Mouse (Mus musculus): ENCODE measurements at regions not wholly inside any gene's neighbourhood (a gene's known extent, or its start where the extent isn't known, plus 50 kb on each side); places are given as distances from the start of the nearest gene placed in this dataset.

DNA sequence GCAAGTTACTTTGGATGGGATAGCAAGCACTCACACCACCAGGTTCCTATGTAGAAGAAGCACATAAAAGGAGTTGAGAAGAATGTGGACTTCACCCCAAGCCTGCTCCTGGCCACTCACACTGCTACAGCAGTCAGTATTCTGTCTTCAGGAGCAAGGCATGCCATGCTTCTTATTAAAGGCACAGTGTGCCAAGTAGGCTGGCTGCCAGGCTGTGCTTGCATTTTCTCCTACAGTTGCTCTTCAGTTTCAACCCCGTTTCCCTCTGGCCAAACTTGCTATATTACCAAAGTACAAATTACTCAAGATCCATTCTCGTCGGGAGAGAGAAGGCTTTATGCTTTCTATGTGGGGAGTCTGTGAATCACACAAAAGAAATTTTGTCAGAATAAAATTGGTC, 67.1 kb upstream of the Plppr1 start:
- 85% methylated on average over 3 of the region's 3 CpGs for WGBS
- no peak for DNase-seq (ENCODE audit: low read depth in 1 of 2, low spot score in 2 of 2)
- Histone ChIP-seq H3K27me3 (ENCODE audit: control insufficient read depth, insufficient read depth, low read length) (no peaks in the 10 kb centered on the region), H3K36me3 (ENCODE audit: control insufficient read depth, insufficient read depth, low read length) (no peaks in the 10 kb centered on the region), H3K27ac (ENCODE audit: insufficient read depth, low read length) (no peak overlapping the region), H3K4me1 (ENCODE audit: control insufficient read depth, insufficient read depth, insufficient read length) (no peaks in the 10 kb centered on the region), H3K4me3 (ENCODE audit: extremely low read depth, insufficient read depth, insufficient read length) (no peak overlapping the region)
- TF ChIP-seq CTCF (IDR thresholded peaks at IDR 0.05; ENCODE audit: extremely low read depth, insufficient read depth, insufficient read length, insufficient replicate concordance), result no peak
- no peak for TF ChIP-seq POLR2A (IDR thresholded peaks at IDR 0.05; ENCODE audit: low read depth, low read length)

Data from spleen, adult 2 months (tissue).